Mouse (Mus musculus) kidney, embryonic 14.5 days (tissue): ENCODE data around the gene Acin1. TPM values are rescaled to one million over a fixed set of nuclear protein-coding genes. Genes with fewer than 3 reads are reported as not detected.

Experiments
- ATAC-seq: fragments of 200-750 bp; cut with Nextera tagmentation; 2 replicates; pipeline ENCODE4 v1.8.0; 2017; ENCODE audit warnings: moderate number of reproducible peaks, mild to moderate bottlenecking, moderate TSS enrichment, moderate library complexity; ENCODE audit not compliant: low FRiP score, low TSS enrichment
- H3K27ac ChIP-seq: fragments of 300-500 bp; sonication (generic); 2 replicates; pipeline ENCODE4 v1.5.1; 2014; ENCODE audit warnings: low read depth, mild to moderate bottlenecking, low read length, moderate library complexity, mixed read lengths
- H3K27me3 ChIP-seq: fragments of 300-500 bp; sonication (generic); 2 replicates; pipeline ENCODE4 v1.6.1; 2014; ENCODE audit warnings: mild to moderate bottlenecking, low read length; ENCODE audit not compliant: control insufficient read depth, insufficient read depth
- H3K36me3 ChIP-seq: fragments of 300-500 bp; sonication (generic); 2 replicates; pipeline ENCODE4 v1.6.1; 2014; ENCODE audit warnings: low read length, mixed read lengths; ENCODE audit not compliant: control insufficient read depth, insufficient read depth
- H3K4me1 ChIP-seq: fragments of 300-500 bp; sonication (generic); 2 replicates; pipeline ENCODE4 v1.6.1; 2014; ENCODE audit warnings: low read length, mixed read lengths; ENCODE audit not compliant: control insufficient read depth, insufficient read depth
- H3K4me2 ChIP-seq: fragments of 300-500 bp; sonication (generic); replicated peaks from 2 replicates; pipeline ENCODE4 v1.6.1; 2014; ENCODE audit warnings: low read depth, mild to moderate bottlenecking, low read length
- H3K4me3 ChIP-seq: fragments of 300-500 bp; sonication (generic); 2 replicates; pipeline ENCODE4 v1.5.1; 2014; ENCODE audit warnings: mild to moderate bottlenecking, low read length
- H3K9ac ChIP-seq: fragments of 300-500 bp; sonication (generic); 2 replicates; pipeline ENCODE4 v1.6.1; 2014; ENCODE audit warnings: low read depth, mild to moderate bottlenecking, low read length, moderate library complexity
- H3K9me3 ChIP-seq: fragments of 300-500 bp; sonication (generic); 2 replicates; pipeline ENCODE4 v1.6.1; 2016; ENCODE audit warnings: low read length; ENCODE audit not compliant: control insufficient read depth
- WGBS: fragments of 180-500 bp; shearing (Covaris S2); extraction: QIAGEN DNeasy Blood & Tissue Kit; methylation state at CpG from one replicate; pipeline ENCODE4 v1.1.7; 2014; 5-methylcytosine and 5-hydroxymethylcytosine counted together
- polyA plus RNA-seq: library from polyadenylated mRNA; unstranded; fragments of >200 nt; fragmentation: Nextera tagmentation; extraction: Ambion mirVana; gene quantifications from 2 replicates; pipeline ENCODE4 v1.2.1, GENCODE M21; 2014

Gene Acin1
- polyA plus RNA-seq, 1 experiment from 2014 or later, result 161 TPM

- ATAC-seq, result no peak
- Histone ChIP-seq H3K36me3 (no peaks in the 10 kb centered on the region), H3K4me1 (0 out of 2 replicates have a peak, but pooled peaks cover 3% of the 10 kb centered on the region), H3K4me2 (no peak overlapping the region), H3K9ac (no peak overlapping the region), H3K27me3 (no peaks in the 10 kb centered on the region), H3K4me3 (no peak overlapping the region), H3K9me3 (no peaks in the 10 kb centered on the region), H3K27ac (no peak overlapping the region)
- 56% methylated on average over 17 of the region's 17 CpGs for WGBS
These were observed 20.0 kb upstream of the Acin1 start for GRCm38 (mm10) chr14:54706589-54707320.

GRCm38 (mm10) chr14:54705844-54706243 lies 19.1 kb upstream of the Acin1 start:
- H3K27ac ChIP-seq, result no peak overlapping the region
- H3K4me2 ChIP-seq, result no peak overlapping the region
- H3K9ac ChIP-seq, result no peak overlapping the region
- no peaks in the 10 kb centered on the region for H3K36me3 ChIP-seq
- no peak overlapping the region for H3K4me3 ChIP-seq
- H3K9me3 ChIP-seq, result no peaks in the 10 kb centered on the region
- H3K4me1 ChIP-seq, result 0 out of 2 replicates have a peak, but pooled peaks cover 3% of the 10 kb centered on the region
- no peak for ATAC-seq
- 57% methylated on average over 5 of the region's 5 CpGs for WGBS
- H3K27me3 ChIP-seq, result no peaks in the 10 kb centered on the region

- ATAC-seq, result no peak
- H3K9me3 ChIP-seq, result no peaks in the 10 kb centered on the region
- no peaks in the 10 kb centered on the region for H3K27me3 ChIP-seq
- H3K27ac ChIP-seq, result no peak overlapping the region
- no peak overlapping the region for H3K9ac ChIP-seq
- no peak overlapping the region for H3K4me2 ChIP-seq
- WGBS, result 49% methylated on average over 10 of the region's 10 CpGs
- no peaks in the 10 kb centered on the region for H3K36me3 ChIP-seq
- H3K4me3 ChIP-seq, result no peak overlapping the region
- H3K4me1 ChIP-seq, result 0 out of 2 replicates have a peak, but pooled peaks cover 3% of the 10 kb centered on the region
These were observed 16.5 kb upstream of the Acin1 start for GRCm38 (mm10) chr14:54703207-54703606.

- ATAC-seq, result peak; percentile 61; the same call in 1 of the 2 replicates
- 13% methylated on average over 6 of the region's 6 CpGs for WGBS
These were observed 14.6 kb upstream of the Acin1 start for GRCm38 (mm10) chr14:54701298-54701697.

GRCm38 (mm10) chr14:54699586-54699985 lies 12.9 kb upstream of the Acin1 start:
- no peaks in the 10 kb centered on the region for H3K9me3 ChIP-seq
- WGBS, result 34% methylated on average over 3 of the region's 3 CpGs
- no peak overlapping the region for H3K9ac ChIP-seq
- no peak overlapping the region for H3K4me3 ChIP-seq
- H3K4me1 ChIP-seq, result no peaks in the 10 kb centered on the region
- no peak overlapping the region for H3K4me2 ChIP-seq
- ATAC-seq, result no peak
- H3K36me3 ChIP-seq, result no peaks in the 10 kb centered on the region
- no peaks in the 10 kb centered on the region for H3K27me3 ChIP-seq
- no peak overlapping the region for H3K27ac ChIP-seq

More at GRCm38 (mm10) chr14:54701298-54701697, 14.6 kb upstream of the Acin1 start:
- no peaks in the 10 kb centered on the region for H3K9me3 ChIP-seq
- H3K4me3 ChIP-seq, result no peak overlapping the region
- H3K27me3 ChIP-seq, result no peaks in the 10 kb centered on the region
- H3K9ac ChIP-seq, result no peak overlapping the region
- H3K27ac ChIP-seq, result no peak overlapping the region
- H3K4me1 ChIP-seq, result no peaks in the 10 kb centered on the region
- no peak overlapping the region for H3K4me2 ChIP-seq
- H3K36me3 ChIP-seq, result no peaks in the 10 kb centered on the region

- no peak within 1 kb of the TSS for H3K27ac ChIP-seq
These were observed 12.0 kb upstream of the Acin1 start, which contains the start of gene Gm29776 for GRCm38 (mm10) chr14:54698733-54699132. Gm29776 (minus strand) TSS chr14:54698833.

GRCm38 (mm10) chr14:54696752-54697151 lies 10.0 kb upstream of the Acin1 start:
- Histone ChIP-seq H3K4me1 (no peaks in the 10 kb centered on the region), H3K27me3 (no peaks in the 10 kb centered on the region), H3K9ac (no peak overlapping the region), H3K4me2 (no peak overlapping the region), H3K4me3 (no peak overlapping the region), H3K36me3 (peaks cover 16% of the 10 kb centered on the region), H3K9me3 (no peaks in the 10 kb centered on the region), H3K27ac (no peak overlapping the region)
- 95% methylated on average over 4 of the region's 4 CpGs for WGBS
- no peak for ATAC-seq

More at GRCm38 (mm10) chr14:54698733-54699132, 12.0 kb upstream of the Acin1 start, which contains the start of gene Gm29776:
- H3K4me3 ChIP-seq, result no peak within 1 kb of the TSS
- H3K4me2 ChIP-seq, result no peak within 1 kb of the TSS
- H3K36me3 ChIP-seq, result peaks cover 3% of the 10 kb centered on the region; the same call in 1 of the 2 replicates
- no peaks in the 10 kb centered on the region for H3K4me1 ChIP-seq
- no peak for ATAC-seq
- WGBS, result 65% methylated on average over 4 of the region's 4 CpGs
- H3K9ac ChIP-seq, result no peak within 1 kb of the TSS
- no peaks in the 10 kb centered on the region for H3K27me3 ChIP-seq
- H3K9me3 ChIP-seq, result no peaks in the 10 kb centered on the region

- Histone ChIP-seq H3K9ac (no peak overlapping the region), H3K4me3 (no peak overlapping the region), H3K36me3 (peaks cover 27% of the 10 kb centered on the region), H3K4me2 (no peak overlapping the region), H3K9me3 (no peaks in the 10 kb centered on the region), H3K27me3 (no peaks in the 10 kb centered on the region), H3K27ac (no peak overlapping the region), H3K4me1 (no peaks in the 10 kb centered on the region)
- ATAC-seq, result no peak
- WGBS, result 81% methylated on average over 6 of the region's 6 CpGs
These were observed 8.3 kb upstream of the Acin1 start for GRCm38 (mm10) chr14:54695042-54695441.

- Histone ChIP-seq H3K4me1 (peaks cover 23% of the 10 kb centered on the region; the same call in 1 of the 2 replicates), H3K27ac (peak overlapping the region; percentile 97; the same call in 1 of the 2 replicates), H3K36me3 (peaks cover 30% of the 10 kb centered on the region), H3K9me3 (no peaks in the 10 kb centered on the region), H3K9ac (peak overlapping the region; percentile 95), H3K4me3 (peak overlapping the region; percentile 93), H3K4me2 (peak overlapping the region; percentile 65), H3K27me3 (no peaks in the 10 kb centered on the region)
- no peak for ATAC-seq
- 4% methylated on average over 8 of the region's 8 CpGs for WGBS
These were observed 520 bp upstream of the Acin1 start for GRCm38 (mm10) chr14:54687251-54687650.
